Mouse (Mus musculus) layer of hippocampus, postnatal 25 days (tissue): ENCODE data around the gene Man1a. TPM values are rescaled to one million over a fixed set of nuclear protein-coding genes. Genes with fewer than 3 reads are reported as not detected.

Source experiments
- DNase-seq, 2 experiments: peaks; one replicate each; pipeline ENCODE4 v3.0.0; 2022; ENCODE audit warnings: mixed read lengths in 2 of 2, low spot score in 1 of 2; ENCODE audit errors: extremely low spot score in 1 of 2
- total RNA-seq, 2 experiments: library from RNA; stranded (reverse); gene quantifications; 2 replicates each; pipeline ENCODE4 v1.2.3; 2021

The Man1a gene
- total RNA-seq, 2 experiments from 2014 or later = 66.4 to 76.6 TPM

GRCm38 (mm10) chr10:54062835-54063234 is 13.6 kb downstream of the Man1a start:
- no peak for DNase-seq

- no peak for DNase-seq
These were observed 15.2 kb downstream of the Man1a start for GRCm38 (mm10) chr10:54061159-54061558.

GRCm38 (mm10) chr10:54060587-54060986 is 15.8 kb downstream of the Man1a start:
- DNase-seq = no peak

- DNase-seq = no peak
These were observed 16.6 kb downstream of the Man1a start for GRCm38 (mm10) chr10:54059679-54060249.

GRCm38 (mm10) chr10:54059092-54059496 is 17.3 kb downstream of the Man1a start:
- DNase-seq = no peak

GRCm38 (mm10) chr10:54058657-54059056 is 17.8 kb downstream of the Man1a start:
- no peak for DNase-seq

- no peak for DNase-seq
These were observed 22.2 kb downstream of the Man1a start for GRCm38 (mm10) chr10:54054188-54054587.

- DNase-seq = no peak
These were observed 28.5 kb downstream of the Man1a start for GRCm38 (mm10) chr10:54047885-54048284.

- DNase-seq = no peak
These were observed 33.1 kb downstream of the Man1a start for GRCm38 (mm10) chr10:54043358-54043757.

- no peak for DNase-seq
These were observed 34.1 kb downstream of the Man1a start for GRCm38 (mm10) chr10:54042212-54042840.

- no peak for DNase-seq
These were observed 35.9 kb downstream of the Man1a start for GRCm38 (mm10) chr10:54040261-54041165.

- DNase-seq = no peak
These were observed 36.7 kb downstream of the Man1a start for GRCm38 (mm10) chr10:54039754-54040153.

GRCm38 (mm10) chr10:54038734-54039133 is 37.7 kb downstream of the Man1a start:
- no peak for DNase-seq

GRCm38 (mm10) chr10:54038180-54038579 is 38.2 kb downstream of the Man1a start:
- no peak for DNase-seq

- no peak for DNase-seq
These were observed 38.9 kb downstream of the Man1a start for GRCm38 (mm10) chr10:54037348-54038010.

GRCm38 (mm10) chr10:54035586-54035985 is 40.8 kb downstream of the Man1a start:
- DNase-seq = no peak

- DNase-seq = no peak
These were observed 41.6 kb downstream of the Man1a start for GRCm38 (mm10) chr10:54034779-54035178.

GRCm38 (mm10) chr10:54032316-54033092 is 43.9 kb downstream of the Man1a start:
- DNase-seq = no peak

GRCm38 (mm10) chr10:54028866-54029265 is 47.5 kb downstream of the Man1a start:
- no peak for DNase-seq
